Mouse (Mus musculus) leukemia stem cell, adult 10-12 weeks (primary cell): ENCODE measurements around the gene Olfr1211. TPM values are rescaled to one million over a fixed set of nuclear protein-coding genes. Genes with fewer than 3 reads are reported as not detected.

Experiments
- polyA plus RNA-seq: library from polyadenylated mRNA; stranded (reverse); fragments of >175 nt; gene quantifications from 2 replicates; pipeline ENCODE4 v1.2.3, GENCODE M21; 2012; ENCODE audit warnings: low replicate concordance

Olfr1211 gene
- polyA plus RNA-seq: not detected in 2 replicates

GRCm38 (mm10) chr2:88938011-88938410 is at the start of gene Olfr1211:
Gene Olfr1211, minus strand, starts transcription at chr2:88938111.

DNA sequence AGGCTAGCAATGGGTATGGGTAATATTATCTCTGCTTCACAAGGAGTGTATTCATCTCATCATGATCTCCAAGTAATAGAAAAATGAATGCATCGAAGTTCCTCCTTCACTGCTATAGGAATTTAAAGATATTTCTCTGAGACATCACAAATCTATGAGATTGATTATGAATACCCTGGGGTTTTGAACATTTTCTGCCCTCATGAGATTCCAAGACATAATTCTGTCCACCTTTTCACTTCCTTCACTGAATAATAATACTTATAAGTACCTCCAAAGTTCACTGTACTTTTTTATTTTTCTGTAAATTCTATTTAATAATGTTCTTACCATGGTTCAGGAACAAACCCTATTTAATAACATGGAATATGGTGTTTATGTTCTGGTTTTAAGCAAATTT is 42.3 kb upstream of the Olfr1211 start, which contains the start of gene Gm13762:
Gene Gm13762, minus strand, starts transcription at position 101 of the 400 bp plus-strand sequence.

GRCm38 (mm10) chr2:88953669-88954068 is 15.8 kb upstream of the Olfr1211 start, which contains the start of gene Olfr1212:
Gene Olfr1212, plus strand, starts transcription at chr2:88953969.

DNA sequence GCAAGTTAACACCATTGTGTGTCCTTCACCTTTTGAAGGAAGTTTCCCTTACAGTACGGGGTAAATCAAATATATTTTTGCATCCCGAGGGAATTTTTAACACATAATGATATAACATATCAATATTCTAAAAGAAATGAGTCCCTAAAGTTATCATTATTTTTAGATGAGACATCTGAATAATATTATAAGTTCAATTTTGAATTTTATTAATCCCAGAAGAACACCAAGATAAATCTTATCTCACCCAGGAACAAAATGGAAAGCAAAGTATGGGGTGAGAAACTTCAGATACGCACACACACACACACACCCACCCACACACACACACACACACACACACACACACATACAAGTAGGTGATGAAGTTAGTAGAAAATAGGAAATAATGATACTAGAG is 22.9 kb downstream of the Olfr1211 start, which contains the start of gene Olfr1209:
Gene Olfr1209, minus strand, starts transcription at position 101 of the 400 bp plus-strand sequence.

GRCm38 (mm10) chr2:88902211-88902610 is 35.7 kb downstream of the Olfr1211 start, which contains the start of gene Olfr1208:
Gene Olfr1208, minus strand, starts transcription at chr2:88902311.

Other genes starting within 250 kb of the Olfr1211 start
- gene Olfr1195, start 248.9 kb downstream of the Olfr1211 start, polyA plus RNA-seq: not detected in 2 replicates
- not detected in 2 replicates for gene Olfr1196, start 233.5 kb downstream of the Olfr1211 start, polyA plus RNA-seq
- not detected in 2 replicates for gene Olfr1197, start 205.7 kb downstream of the Olfr1211 start, polyA plus RNA-seq
- gene Olfr1198, start 186.7 kb downstream of the Olfr1211 start, polyA plus RNA-seq: not detected in 2 replicates
- not detected in 2 replicates for gene Olfr1199, start 177.6 kb downstream of the Olfr1211 start, polyA plus RNA-seq
- gene Olfr1200, start 167.6 kb downstream of the Olfr1211 start, polyA plus RNA-seq: not detected in 2 replicates
- gene Olfr1201, start 145.1 kb downstream of the Olfr1211 start, polyA plus RNA-seq: not detected in 2 replicates
- gene Olfr1202, start 123.6 kb downstream of the Olfr1211 start, polyA plus RNA-seq: not detected in 2 replicates
- not detected in 2 replicates for gene Olfr1205, start 108.4 kb downstream of the Olfr1211 start, polyA plus RNA-seq
- gene Olfr1204, start 88.8 kb downstream of the Olfr1211 start, polyA plus RNA-seq: not detected in 2 replicates
- gene Olfr1206, start 74.9 kb downstream of the Olfr1211 start, polyA plus RNA-seq: not detected in 2 replicates
- not detected in 2 replicates for gene Olfr1208, start 35.8 kb downstream of the Olfr1211 start, polyA plus RNA-seq
- gene Olfr1209, start 23.0 kb downstream of the Olfr1211 start, polyA plus RNA-seq: not detected in 2 replicates
- 0.33 TPM in 1 of 2 replicates, not detected in the other for gene Olfr1212, start 15.9 kb upstream of the Olfr1211 start, polyA plus RNA-seq
- gene Gm13762, start 42.2 kb upstream of the Olfr1211 start, polyA plus RNA-seq: not detected in 2 replicates
- gene Olfr1214, start 54.5 kb upstream of the Olfr1211 start, polyA plus RNA-seq: not detected in 2 replicates
- not detected in 2 replicates for gene Olfr1215, start 68.9 kb upstream of the Olfr1211 start, polyA plus RNA-seq
- not detected in 2 replicates for gene Olfr1216, start 80.2 kb upstream of the Olfr1211 start, polyA plus RNA-seq
- not detected in 2 replicates for gene Olfr1217, start 94.0 kb upstream of the Olfr1211 start, polyA plus RNA-seq
- gene Olfr1218, start 123.1 kb upstream of the Olfr1211 start, polyA plus RNA-seq: not detected in 2 replicates
- not detected in 2 replicates for gene Olfr1219, start 145.4 kb upstream of the Olfr1211 start, polyA plus RNA-seq
- not detected in 2 replicates for gene Olfr1220, start 168.7 kb upstream of the Olfr1211 start, polyA plus RNA-seq
- gene Olfr1221, start 179.2 kb upstream of the Olfr1211 start, polyA plus RNA-seq: not detected in 2 replicates
- gene Olfr1222, start 194.9 kb upstream of the Olfr1211 start, polyA plus RNA-seq: not detected in 2 replicates
- not detected in 2 replicates for gene Olfr1223, start 213.4 kb upstream of the Olfr1211 start, polyA plus RNA-seq
- gene Olfr1224-ps1, start 226.0 kb upstream of the Olfr1211 start, polyA plus RNA-seq: 0.26 TPM in 1 of 2 replicates, not detected in the other
- not detected in 2 replicates for gene Olfr1225, start 236.6 kb upstream of the Olfr1211 start, polyA plus RNA-seq